Mouse (Mus musculus): ENCODE measurements around the gene Cdkn2aip.

Cdkn2aip gene

GRCm38 (mm10) chr8:47695431-47696105 lies 18.2 kb downstream of the Cdkn2aip start:
- peak; percentile 36 to 76 for DNase-seq (ENCODE audit: low spot score in 2 of 2)

- peak; percentile 75 to 81 for DNase-seq (ENCODE audit: low spot score in 2 of 2)
These were observed 20.6 kb downstream of the Cdkn2aip start for GRCm38 (mm10) chr8:47693119-47693518.

- no peak for DNase-seq (ENCODE audit: low spot score in 2 of 2)
These were observed 21.9 kb downstream of the Cdkn2aip start for GRCm38 (mm10) chr8:47691831-47692230.

DNA sequence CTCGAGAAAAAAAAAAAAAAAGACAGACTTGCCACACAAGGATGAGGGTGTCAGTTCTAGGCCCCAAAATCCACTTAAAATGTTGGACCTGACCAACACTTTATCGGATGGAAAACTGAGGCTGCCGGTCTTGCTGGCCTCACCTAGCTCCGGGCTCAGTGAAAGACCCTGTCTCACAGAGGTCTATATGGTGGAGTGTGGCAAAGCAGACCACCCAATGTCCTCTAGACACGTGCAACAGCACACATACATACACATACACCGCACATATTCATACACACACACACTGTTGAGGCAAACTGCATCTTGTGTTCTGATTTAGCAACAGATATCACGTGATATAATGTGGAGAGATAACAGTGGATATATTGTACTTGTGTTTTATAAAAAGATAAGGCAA lies 22.4 kb downstream of the Cdkn2aip start:
- no peak for DNase-seq (ENCODE audit: low spot score in 2 of 2)

- DNase-seq (ENCODE audit: low spot score in 2 of 2), result no peak
These were observed 23.1 kb downstream of the Cdkn2aip start for GRCm38 (mm10) chr8:47690674-47691078.

- DNase-seq (ENCODE audit: low spot score in 2 of 2), result no peak
These were observed 23.9 kb downstream of the Cdkn2aip start for GRCm38 (mm10) chr8:47689704-47690326.

DNA sequence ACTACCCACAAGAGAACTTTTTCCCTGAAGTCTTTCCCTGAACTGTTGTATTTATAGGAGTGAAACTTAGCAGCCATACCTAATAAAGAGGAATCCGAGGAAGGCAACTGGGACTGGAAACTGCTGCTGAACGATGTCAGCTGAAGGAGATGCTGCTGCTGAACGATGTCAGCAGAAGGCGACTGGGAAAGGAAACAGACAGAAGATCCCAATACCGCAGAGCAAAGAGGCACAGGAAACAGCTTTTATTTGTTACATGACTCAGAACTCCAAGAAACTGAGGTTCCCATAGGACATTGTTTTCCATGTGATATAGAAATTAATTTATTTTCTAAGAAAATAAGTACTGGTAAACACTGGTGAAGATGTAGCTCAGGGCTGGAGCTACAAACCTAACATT lies 29.3 kb downstream of the Cdkn2aip start:
- no peak for DNase-seq (ENCODE audit: low spot score in 2 of 2)

DNA sequence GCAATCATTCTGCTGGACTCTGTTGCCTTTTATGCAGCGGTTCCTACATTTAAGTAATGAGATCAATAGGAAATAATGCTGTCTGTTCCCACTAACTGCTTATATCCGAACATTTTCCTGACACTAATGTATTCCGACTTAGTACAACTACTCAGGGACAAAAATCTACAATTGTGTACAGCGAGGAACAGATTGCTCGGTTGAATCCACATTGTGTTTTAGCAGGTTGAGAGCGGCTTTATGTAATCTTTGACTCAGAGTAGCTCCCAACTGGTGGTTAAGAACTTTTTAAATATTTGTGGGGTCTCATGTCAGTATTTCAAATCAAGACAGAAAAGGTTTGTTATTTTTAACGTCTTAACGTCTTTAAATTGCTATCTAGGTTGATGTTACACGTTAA lies 29.7 kb downstream of the Cdkn2aip start:
- DNase-seq (ENCODE audit: low spot score in 2 of 2), result no peak

DNA sequence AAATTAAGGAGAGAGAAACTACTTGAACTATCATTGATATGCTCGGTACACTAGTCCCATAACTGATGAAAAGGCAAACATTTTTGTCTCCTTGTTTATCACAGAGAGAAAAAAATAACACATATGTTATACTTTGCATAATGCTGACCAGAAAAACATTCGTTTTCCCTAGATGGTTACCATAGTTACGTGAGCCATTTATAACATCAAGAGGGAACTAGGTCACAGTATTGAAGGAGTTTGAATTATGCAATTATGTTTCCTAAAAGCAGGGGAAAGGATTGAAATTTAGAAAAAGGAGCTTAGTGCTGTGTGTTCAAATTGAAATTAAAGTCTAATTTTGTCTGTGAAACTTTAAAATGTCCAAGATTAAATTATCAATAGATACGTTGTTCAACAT lies 33.4 kb downstream of the Cdkn2aip start:
- DNase-seq (ENCODE audit: low spot score in 2 of 2), result no peak

DNA sequence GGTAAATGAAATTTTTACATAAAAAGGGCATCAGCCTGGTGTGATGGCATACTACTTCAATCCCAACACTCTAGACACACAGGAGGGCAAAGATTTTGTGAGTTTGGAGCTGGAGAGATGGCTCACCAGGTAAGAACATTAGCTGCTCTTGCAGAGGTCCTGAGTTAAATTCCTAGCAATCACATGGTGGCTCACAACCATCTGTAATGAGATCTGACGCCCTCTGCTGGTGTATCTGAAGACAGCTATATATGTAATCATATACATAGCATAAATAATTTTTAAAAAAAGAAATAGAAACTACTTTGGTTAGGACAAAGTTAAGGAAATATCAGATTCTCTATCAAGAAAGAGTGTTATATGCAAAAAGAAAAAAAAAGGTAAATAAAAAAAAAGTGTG lies 34.1 kb downstream of the Cdkn2aip start:
- DNase-seq (ENCODE audit: low spot score in 2 of 2), result no peak

DNA sequence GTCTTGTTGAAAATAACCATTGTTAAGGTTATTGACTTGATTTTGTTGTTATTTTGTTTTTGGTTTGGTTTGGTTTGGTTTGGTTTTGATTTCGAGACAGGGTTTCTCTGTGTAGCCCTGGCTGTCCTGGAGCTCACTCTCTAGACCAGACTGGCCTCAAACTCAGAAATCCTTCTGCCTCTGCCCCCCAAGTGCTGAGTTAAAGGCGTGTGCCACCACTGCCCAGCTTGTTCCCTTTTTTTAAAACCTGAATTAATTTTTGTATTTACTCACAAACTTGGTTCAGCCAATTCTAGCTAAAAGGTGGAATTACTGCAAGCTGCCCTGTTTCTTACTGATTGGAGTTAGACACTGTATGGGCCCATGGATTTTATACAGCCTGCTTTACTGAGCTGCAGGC lies 37.1 kb downstream of the Cdkn2aip start:
- no peak for DNase-seq (ENCODE audit: low spot score in 2 of 2)

DNA sequence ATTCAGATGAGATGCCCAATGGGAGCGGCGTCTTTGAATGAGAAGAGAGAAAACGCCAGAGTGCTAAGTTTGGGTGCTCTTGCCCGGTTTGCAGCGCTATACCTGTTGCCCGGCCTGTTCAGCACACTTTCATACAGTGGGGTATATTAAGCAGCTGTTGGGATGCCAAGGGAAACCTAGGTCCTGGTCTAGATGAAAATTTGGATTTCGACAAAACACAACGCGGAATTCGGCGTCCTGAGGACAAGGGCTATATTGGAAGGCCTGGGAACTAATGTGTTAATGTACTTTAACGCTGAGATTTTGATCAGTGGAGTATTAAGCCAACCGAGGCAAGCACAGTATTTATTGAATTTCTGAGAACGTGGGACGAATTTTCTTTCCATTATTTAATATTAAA lies 37.5 kb downstream of the Cdkn2aip start:
- no peak for DNase-seq (ENCODE audit: low spot score in 2 of 2)

GRCm38 (mm10) chr8:47675786-47676185 lies 37.9 kb downstream of the Cdkn2aip start:
- peak in 1 of 2 experiments; percentile 50 for DNase-seq (ENCODE audit: low spot score in 2 of 2)

DNA sequence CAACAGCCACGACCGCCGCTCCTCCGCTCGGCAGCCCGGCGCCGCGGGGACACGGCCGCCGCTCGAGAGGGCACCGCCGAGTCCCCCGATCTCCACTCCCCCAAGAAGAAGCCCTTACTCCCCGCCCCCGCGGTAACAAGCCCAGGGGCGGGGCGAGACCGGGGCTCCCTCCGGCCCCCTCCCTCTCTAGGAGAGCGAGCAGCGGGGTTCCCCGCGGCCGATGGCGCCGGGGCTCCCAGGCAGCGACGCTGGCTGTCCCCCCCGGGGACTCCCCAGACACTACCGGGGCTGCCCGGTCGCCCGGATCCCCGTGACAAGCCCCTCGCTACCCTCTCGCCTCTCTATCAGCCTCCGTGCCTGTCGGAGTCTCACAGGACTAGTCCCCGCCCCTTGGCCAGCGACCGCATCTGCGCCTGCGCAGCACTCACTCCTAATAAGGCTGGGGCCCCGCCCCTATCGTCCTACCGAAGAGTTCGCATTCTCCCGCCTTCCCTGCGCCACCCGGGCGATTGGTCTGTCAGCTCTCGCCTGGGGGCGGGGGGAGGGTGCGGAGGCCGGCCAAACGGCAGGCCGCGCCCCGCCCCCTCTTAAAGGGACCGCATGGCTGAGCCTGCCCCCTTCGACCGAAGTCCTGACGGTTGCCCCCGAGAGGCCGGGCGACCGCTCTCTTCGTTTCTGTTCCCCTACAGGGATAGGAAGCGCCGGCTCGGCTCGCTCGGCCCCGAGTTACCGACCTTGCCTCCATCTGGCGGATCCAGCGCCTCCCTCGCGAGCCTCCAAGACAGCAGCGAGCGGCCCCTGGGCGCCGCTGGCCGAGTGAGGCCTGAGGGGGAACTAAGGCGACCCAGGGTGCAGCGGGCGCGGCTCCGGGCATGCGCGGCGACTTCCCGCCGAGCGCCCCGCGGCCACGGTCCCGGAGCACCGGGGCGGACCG lies 38.7 kb downstream of the Cdkn2aip start, which contains the start of gene Ing2:
Gene Ing2 (minus strand): TSS at position 780 of the 934 bp plus-strand sequence.
- peak; percentile 100 for DNase-seq (ENCODE audit: low spot score in 2 of 2)

DNA sequence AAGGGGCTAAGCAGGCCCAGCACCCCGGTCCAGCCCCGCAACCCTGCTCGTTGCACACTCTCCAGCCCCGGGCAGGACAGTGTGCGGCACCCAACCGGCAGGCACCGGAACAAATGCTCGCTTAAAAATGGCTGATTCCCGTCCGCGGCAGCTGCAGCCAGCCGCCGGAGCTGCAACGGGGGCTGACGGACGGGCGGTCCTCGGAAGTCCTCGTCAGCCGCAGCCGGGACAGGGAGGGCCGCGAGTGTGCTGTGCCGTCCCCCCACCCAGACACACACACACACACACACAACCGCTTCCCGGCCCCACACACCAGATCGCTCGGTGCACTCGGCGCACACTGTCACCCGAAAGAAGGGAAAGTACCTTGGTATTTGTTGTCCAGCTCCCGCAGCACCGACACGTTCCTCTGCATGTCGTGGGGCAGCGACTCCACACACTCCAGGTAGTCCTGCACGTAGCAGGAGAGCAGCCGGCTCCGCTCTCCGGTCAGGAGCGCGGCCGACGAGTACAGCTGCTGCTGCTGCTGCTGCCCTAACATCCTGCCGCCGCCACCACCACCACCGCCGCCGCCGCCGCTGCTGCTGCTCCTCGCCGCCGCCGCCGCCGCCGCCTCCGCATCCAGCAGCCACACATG lies 39.5 kb downstream of the Cdkn2aip start:
- peak in 1 of 2 experiments; percentile 26 for DNase-seq (ENCODE audit: low spot score in 2 of 2)

- peak; percentile 80 to 82 for DNase-seq (ENCODE audit: low spot score in 2 of 2)
These were observed 40.2 kb downstream of the Cdkn2aip start for GRCm38 (mm10) chr8:47673317-47674139.

DNA sequence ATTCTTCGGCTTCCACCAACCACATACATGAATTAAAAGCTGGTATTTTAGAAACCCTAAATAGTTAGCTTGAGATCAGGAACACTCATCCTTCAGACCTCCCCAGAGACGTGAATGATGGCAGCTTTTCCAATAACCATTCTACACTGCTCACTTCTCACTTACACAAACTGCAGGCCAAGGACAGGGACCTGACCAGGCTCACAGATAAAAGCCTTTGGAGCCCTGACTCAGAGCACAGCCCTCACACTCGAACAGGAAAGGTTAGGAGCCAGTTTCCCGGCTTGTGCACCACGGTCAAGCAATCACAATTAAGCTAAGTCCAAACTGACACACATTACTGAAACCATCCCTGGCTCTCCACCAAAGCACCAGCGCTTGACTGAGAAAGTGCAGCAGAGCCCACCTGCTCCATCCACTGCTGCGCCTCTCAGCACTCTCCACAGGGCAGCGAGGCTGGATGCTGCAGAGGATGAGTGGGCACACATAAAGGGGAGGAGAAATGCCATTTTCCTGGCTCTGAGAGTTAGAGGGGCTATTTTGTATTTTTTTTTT lies 49.4 kb downstream of the Cdkn2aip start:
- DNase-seq (ENCODE audit: low spot score in 2 of 2), result no peak

- DNase-seq (ENCODE audit: low spot score in 2 of 2), result no peak
These were observed 50.5 kb downstream of the Cdkn2aip start for GRCm38 (mm10) chr8:47663201-47663600.

- DNase-seq (ENCODE audit: low spot score in 2 of 2), result no peak
These were observed 51.0 kb downstream of the Cdkn2aip start for GRCm38 (mm10) chr8:47662716-47663115.

- peak; percentile 20 to 49 for DNase-seq (ENCODE audit: low spot score in 2 of 2)
These were observed 53.3 kb downstream of the Cdkn2aip start for GRCm38 (mm10) chr8:47660394-47660793.

GRCm38 (mm10) chr8:47659463-47659862 lies 54.3 kb downstream of the Cdkn2aip start:
- no peak for DNase-seq (ENCODE audit: low spot score in 2 of 2)
